Mouse (Mus musculus): ENCODE results near the gene Mettl23.

DNA sequence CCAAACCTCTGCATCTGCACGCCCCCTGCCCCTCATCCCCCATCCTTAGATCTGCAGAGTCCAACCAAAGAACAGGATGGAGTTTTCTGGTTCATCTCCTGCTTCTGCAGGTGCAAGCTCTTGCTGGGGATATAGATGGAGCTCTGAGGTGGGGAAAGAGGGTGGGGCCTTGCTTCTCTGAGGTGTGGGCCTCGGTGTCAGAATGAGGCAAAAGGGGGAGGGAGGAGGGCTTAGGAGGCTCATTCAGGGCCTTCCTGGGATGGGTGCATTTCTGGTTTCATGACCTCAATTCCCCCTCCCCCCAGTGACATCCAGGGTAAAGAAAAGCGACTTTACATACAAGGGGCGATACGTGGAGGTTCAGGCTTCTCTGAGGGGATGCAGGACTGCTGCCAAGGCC, 44.1 kb downstream of the Mettl23 start:
- TF ChIP-seq CTCF (IDR thresholded peaks at IDR 0.05; ENCODE audit: low read depth) (no peak), EP300 (IDR thresholded peaks at IDR 0.05; ENCODE audit: low read depth) (no peak)

All from liver, embryonic 14.5 days (tissue).